Mouse (Mus musculus) liver, embryonic 14.5 days (tissue): ENCODE results near the gene Sdk2. TPM values are rescaled to one million over a fixed set of nuclear protein-coding genes. Genes with fewer than 3 reads are reported as not detected.

Experiments
- ATAC-seq: fragments of 200-750 bp; cut with Nextera tagmentation; 2 replicates; pipeline ENCODE4 v1.8.0; 2017; ENCODE audit warnings: moderate number of reproducible peaks, mild to moderate bottlenecking, moderate library complexity; ENCODE audit not compliant: insufficient read depth
- DNase-seq, 3 experiments: peaks; one replicate each; pipeline ENCODE4 v3.0.0-alpha.2; 2012 to 2013; ENCODE audit warnings: low read depth in 3 of 3, low spot score in 3 of 3
- H3K27ac ChIP-seq: fragments of 300-500 bp; sonication (generic); 2 replicates; pipeline ENCODE4 v1.5.1; 2014; ENCODE audit warnings: moderate library complexity, mild to moderate bottlenecking, control low read depth, inconsistent platforms
- H3K27me3 ChIP-seq: fragments of 300-500 bp; sonication (generic); 2 replicates; pipeline ENCODE4 v1.6.1; 2014; ENCODE audit warnings: mild to moderate bottlenecking, low read length, moderate library complexity; ENCODE audit not compliant: control insufficient read depth, insufficient read depth
- H3K36me3 ChIP-seq: fragments of 300-500 bp; sonication (generic); replicated peaks from 2 replicates; pipeline ENCODE4 v1.6.1; 2014; ENCODE audit warnings: low read depth; ENCODE audit not compliant: control insufficient read depth, insufficient read depth
- H3K4me1 ChIP-seq, 2 experiments: fragments of 200-500 bp in 1 of 2; fragments of 300-500 bp in 1 of 2; sonication (generic) in 1 of 2; replicated peaks; 2 replicates each; pipeline ENCODE4 v1.6.1; 2012 to 2014; ENCODE audit warnings: antibody characterized with exemption in 1 of 2, inconsistent platforms in 1 of 2, low read length in 1 of 2; ENCODE audit not compliant: control insufficient read depth in 2 of 2, insufficient read depth in 2 of 2
- H3K4me2 ChIP-seq: fragments of 300-500 bp; sonication (generic); 2 replicates; pipeline ENCODE4 v1.6.1; 2014; ENCODE audit warnings: low read depth, mild to moderate bottlenecking, control low read depth, moderate library complexity
- H3K4me3 ChIP-seq, 2 experiments: fragments of 200-500 bp in 1 of 2; fragments of 300-500 bp in 1 of 2; sonication (generic) in 1 of 2; 2 replicates each; pipeline ENCODE4 v1.5.1; 2012 to 2014; ENCODE audit warnings: low read depth in 2 of 2, low read length in 2 of 2, mild to moderate bottlenecking in 2 of 2, control low read depth in 1 of 2, inconsistent platforms in 1 of 2, moderate library complexity in 1 of 2; ENCODE audit not compliant: insufficient read depth in 1 of 2
- H3K9ac ChIP-seq: fragments of 300-500 bp; sonication (generic); replicated peaks from 2 replicates; pipeline ENCODE4 v1.6.1; 2014; ENCODE audit warnings: mild to moderate bottlenecking, control low read depth, moderate library complexity
- H3K9me3 ChIP-seq: fragments of 300-500 bp; sonication (generic); 2 replicates; pipeline ENCODE4 v1.6.1; 2016; ENCODE audit warnings: low read length, mixed read lengths; ENCODE audit not compliant: control insufficient read depth
- CTCF ChIP-seq: IDR thresholded peaks from 2 replicates; pipeline ENCODE4 v1.5.1; 2016; ENCODE audit warnings: antibody characterized with exemption, low read depth, control low read depth
- EP300 ChIP-seq: IDR thresholded peaks from 2 replicates; pipeline ENCODE4 v1.6.1; 2016; ENCODE audit warnings: antibody characterized with exemption, low read depth
- WGBS: fragments of 180-500 bp; shearing (Covaris S2); extraction: QIAGEN DNeasy Blood & Tissue Kit; methylation state at CpG from one replicate; pipeline ENCODE4 v1.1.7; 2014; ENCODE audit not compliant: insufficient replicate concordance; 5-methylcytosine and 5-hydroxymethylcytosine counted together
- polyA plus RNA-seq, 2 experiments: library from polyadenylated mRNA; depleted of rRNA in 1 of 2; stranded (reverse) in 1 of 2; unstranded in 1 of 2; fragments of >200 nt; fragmentation: Nextera tagmentation in 1 of 2; extraction: Ambion mirVana in 1 of 2; gene quantifications; 2 replicates each; pipeline versions ENCODE4 v1.2.1 to v1.2.3; 2012 to 2014

Sdk2 gene
- polyA plus RNA-seq, 2 experiments, result 0.09 to 0.13 TPM

DNA sequence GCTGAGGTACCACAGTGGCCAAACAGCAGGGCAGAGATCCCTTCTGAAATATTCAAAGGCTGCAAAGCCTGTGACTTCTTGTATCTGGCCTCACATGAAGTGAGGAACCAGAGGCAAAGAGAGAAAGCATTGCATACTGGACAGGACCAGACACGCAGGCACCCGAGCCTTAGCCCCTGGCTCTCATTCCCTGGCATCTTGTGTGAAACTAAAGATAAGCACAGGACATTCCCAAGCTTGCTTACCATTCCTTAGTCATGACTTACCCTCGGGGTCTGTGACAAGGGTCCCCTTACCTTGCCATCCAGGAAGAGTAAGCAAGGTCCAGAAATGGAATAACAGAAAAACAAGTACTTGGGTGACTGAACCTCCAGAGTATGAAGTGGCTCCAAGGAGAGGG lies 16.3 kb downstream of the Sdk2 start:
- Histone ChIP-seq H3K27me3 (no peaks in the 10 kb centered on the region), H3K27ac (no peak overlapping the region), H3K36me3 (no peaks in the 10 kb centered on the region), H3K9ac (no peak overlapping the region), H3K4me3 (no peak overlapping the region), H3K9me3 (no peaks in the 10 kb centered on the region), H3K4me2 (no peak overlapping the region), H3K4me1 (peaks cover 0 to 2% of the 10 kb centered on the region in 2 experiments; a peak in 1 of 4 replicates)
- DNase-seq (no peak), ATAC-seq (no peak)
- TF ChIP-seq CTCF, result no peak
- TF ChIP-seq EP300, result no peak
- 68% methylated on average over 3 of the region's 3 CpGs for WGBS

DNA sequence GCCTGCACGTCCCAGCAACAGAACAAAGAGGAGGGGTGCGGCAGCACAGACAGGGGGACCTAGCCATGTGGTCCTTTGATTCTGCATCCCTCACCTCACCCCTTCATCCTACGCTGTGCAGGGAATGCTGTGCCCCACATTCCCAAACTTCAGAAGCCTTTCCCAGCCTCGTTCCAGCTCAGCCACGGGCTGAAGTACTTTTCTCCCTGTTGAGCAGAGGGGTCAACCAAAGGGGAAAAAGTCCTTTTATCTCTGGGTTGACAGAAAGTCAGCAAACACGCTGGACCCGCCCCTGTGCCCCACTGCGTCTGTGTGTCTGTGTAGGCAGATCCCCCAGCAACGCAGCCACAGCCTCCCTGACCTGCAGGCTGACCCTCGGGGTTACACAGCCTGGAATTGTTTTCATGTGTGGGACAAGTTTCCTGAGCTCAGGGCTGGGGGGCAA lies 18.9 kb downstream of the Sdk2 start:
- DNase-seq (peak in 2 of 3 experiments; percentile 13 to 20), ATAC-seq (peak; percentile 26; the same call in 1 of the 2 replicates)
- Histone ChIP-seq H3K27ac (no peak overlapping the region), H3K9ac (no peak overlapping the region), H3K9me3 (no peaks in the 10 kb centered on the region), H3K27me3 (no peaks in the 10 kb centered on the region), H3K4me1 (peaks cover 0 to 2% of the 10 kb centered on the region in 2 experiments; a peak in 1 of 4 replicates), H3K4me3 (no peak overlapping the region), H3K4me2 (peak overlapping the region; percentile 13; the same call in 1 of the 2 replicates), H3K36me3 (no peaks in the 10 kb centered on the region)
- WGBS, result 28% methylated on average over 10 of the region's 10 CpGs
- TF ChIP-seq CTCF (no peak), EP300 (no peak)

GRCm38 (mm10) chr11:114046927-114047326 lies 19.9 kb downstream of the Sdk2 start:
- 62% methylated on average over 5 of the region's 5 CpGs for WGBS
- Histone ChIP-seq H3K4me2 (no peak overlapping the region), H3K4me3 (no peak overlapping the region), H3K36me3 (no peaks in the 10 kb centered on the region), H3K9ac (no peak overlapping the region), H3K9me3 (no peaks in the 10 kb centered on the region), H3K4me1 (peaks cover 0 to 2% of the 10 kb centered on the region in 2 experiments; a peak in 1 of 4 replicates), H3K27me3 (no peaks in the 10 kb centered on the region), H3K27ac (no peak overlapping the region)
- no peak for TF ChIP-seq CTCF
- no peak for TF ChIP-seq EP300
- DNase-seq, result no peak
- no peak for ATAC-seq

DNA sequence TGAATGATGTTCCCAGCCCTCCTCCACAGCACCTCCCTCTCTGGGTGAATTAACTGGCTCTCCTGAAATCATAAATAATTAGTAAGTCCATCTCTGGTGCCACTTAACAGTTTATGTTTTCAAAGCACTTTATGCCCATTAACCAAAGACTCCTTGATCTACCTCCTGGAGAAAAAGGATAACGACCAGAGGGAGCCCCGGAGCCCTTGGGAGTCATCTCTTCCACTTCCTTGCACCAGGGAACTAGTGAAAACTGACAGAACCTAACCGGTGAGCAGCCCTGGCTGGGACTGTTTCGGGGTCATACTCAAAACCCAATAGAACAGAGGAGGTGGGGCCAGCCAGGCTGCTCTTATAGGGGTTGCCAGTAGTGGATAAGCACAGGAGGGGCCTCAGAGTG lies 22.5 kb downstream of the Sdk2 start:
- Histone ChIP-seq H3K4me3 (no peak overlapping the region), H3K27me3 (no peaks in the 10 kb centered on the region), H3K36me3 (no peaks in the 10 kb centered on the region), H3K27ac (no peak overlapping the region), H3K4me2 (no peak overlapping the region), H3K9me3 (no peaks in the 10 kb centered on the region), H3K9ac (no peak overlapping the region), H3K4me1 (peaks cover 0 to 2% of the 10 kb centered on the region in 2 experiments; a peak in 1 of 4 replicates)
- 44% methylated on average over 4 of the region's 4 CpGs for WGBS
- DNase-seq (no peak), ATAC-seq (no peak)
- TF ChIP-seq EP300, result no peak
- no peak for TF ChIP-seq CTCF

DNA sequence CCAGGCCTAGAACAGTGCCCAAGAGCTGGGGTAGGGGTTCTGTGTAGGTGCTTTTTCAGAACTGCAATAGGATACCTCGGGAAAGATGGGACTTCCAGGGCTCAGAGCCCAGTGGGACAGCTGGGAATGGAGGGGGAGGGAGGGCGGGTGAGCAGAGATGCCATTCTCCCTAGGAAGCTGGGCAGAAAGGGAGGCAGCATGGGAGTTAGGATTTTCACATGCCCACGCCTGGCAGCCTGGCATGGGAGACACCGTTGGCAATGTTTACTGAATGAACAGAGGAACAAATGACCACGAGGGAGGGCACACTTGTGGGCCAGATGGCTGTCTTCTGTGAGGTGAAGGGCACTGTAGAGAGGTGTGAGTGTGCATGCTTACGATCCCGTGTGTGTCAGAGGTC lies 23.3 kb downstream of the Sdk2 start:
- Histone ChIP-seq H3K9ac (no peak overlapping the region), H3K4me3 (no peak overlapping the region), H3K4me1 (no peaks in the 10 kb centered on the region; a peak in 1 of 4 replicates), H3K9me3 (no peaks in the 10 kb centered on the region), H3K4me2 (no peak overlapping the region), H3K27ac (no peak overlapping the region), H3K36me3 (no peaks in the 10 kb centered on the region), H3K27me3 (no peaks in the 10 kb centered on the region)
- no peak for DNase-seq
- TF ChIP-seq CTCF (no peak), EP300 (no peak)
- no peak for ATAC-seq
- WGBS, result 48% methylated on average over 7 of the region's 7 CpGs
